Mouse (Mus musculus) 3T3-L1 (cell line): ENCODE results near the gene Hist1h2bc.

Experiments used
- DNase-seq: peaks from one replicate; pipeline ENCODE4 v3.0.0-alpha.2; 2015; ENCODE audit warnings: low read depth, low spot score

Hist1h2bc gene

DNA sequence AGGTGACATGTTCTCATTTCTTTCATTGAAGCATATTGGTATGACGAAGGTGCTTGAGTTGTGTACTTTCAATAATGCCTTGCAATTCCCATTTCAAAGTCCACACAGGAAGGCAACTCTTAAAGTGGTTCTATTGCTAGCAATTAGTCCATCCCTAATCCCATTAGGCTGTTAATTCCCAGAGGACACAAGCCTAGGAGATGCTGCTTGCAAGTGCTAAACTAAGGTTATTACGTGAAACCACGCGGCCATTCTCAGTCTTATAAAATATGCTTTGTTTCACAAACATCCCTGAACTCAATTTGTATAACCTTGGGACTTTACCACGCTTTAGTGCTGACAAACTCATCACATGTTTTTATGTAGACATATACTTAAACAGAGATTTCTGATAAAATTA, 53.1 kb downstream of the Hist1h2bc start:
- DNase-seq = no peak

DNA sequence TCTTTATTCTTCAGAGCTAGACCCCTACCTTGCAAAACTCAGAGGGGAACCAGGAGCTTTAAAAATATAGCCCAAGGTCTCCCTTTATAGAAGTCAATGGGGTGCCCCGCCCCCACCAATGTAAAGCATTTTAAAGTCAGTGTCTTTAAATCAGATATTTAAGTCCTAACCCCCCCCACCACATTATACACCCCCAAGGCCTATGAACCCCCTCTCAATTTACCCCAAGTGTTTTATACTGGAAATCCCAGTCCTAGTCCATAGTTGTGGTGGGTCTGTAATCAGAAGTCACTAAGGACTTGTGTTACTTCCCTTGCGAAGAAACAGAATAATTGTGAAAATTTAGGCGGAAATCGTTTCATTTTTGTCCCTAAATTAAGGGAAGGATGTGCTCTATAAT, 54.0 kb downstream of the Hist1h2bc start:
- DNase-seq = peak; percentile 46

DNA sequence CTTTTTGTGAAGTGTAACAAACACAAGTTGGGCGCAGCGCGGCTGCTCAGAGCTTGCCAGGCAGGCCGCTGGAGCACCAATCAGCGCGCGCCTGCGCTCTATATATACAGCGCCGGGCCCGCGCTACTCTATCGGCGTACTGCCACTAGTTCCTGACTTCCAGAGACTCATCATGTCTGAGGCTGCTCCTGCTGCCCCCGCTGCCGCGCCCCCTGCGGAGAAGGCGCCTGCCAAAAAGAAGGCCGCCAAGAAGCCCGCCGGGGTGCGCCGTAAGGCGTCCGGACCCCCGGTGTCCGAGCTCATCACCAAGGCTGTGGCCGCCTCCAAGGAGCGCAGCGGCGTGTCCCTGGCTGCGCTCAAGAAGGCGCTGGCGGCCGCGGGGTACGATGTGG, 54.7 kb downstream of the Hist1h2bc start, which contains the start of gene Hist1h1c:
Hist1h1c (plus strand) TSS at position 132 of the 392 bp plus-strand sequence.
- DNase-seq = peak; percentile 94

DNA sequence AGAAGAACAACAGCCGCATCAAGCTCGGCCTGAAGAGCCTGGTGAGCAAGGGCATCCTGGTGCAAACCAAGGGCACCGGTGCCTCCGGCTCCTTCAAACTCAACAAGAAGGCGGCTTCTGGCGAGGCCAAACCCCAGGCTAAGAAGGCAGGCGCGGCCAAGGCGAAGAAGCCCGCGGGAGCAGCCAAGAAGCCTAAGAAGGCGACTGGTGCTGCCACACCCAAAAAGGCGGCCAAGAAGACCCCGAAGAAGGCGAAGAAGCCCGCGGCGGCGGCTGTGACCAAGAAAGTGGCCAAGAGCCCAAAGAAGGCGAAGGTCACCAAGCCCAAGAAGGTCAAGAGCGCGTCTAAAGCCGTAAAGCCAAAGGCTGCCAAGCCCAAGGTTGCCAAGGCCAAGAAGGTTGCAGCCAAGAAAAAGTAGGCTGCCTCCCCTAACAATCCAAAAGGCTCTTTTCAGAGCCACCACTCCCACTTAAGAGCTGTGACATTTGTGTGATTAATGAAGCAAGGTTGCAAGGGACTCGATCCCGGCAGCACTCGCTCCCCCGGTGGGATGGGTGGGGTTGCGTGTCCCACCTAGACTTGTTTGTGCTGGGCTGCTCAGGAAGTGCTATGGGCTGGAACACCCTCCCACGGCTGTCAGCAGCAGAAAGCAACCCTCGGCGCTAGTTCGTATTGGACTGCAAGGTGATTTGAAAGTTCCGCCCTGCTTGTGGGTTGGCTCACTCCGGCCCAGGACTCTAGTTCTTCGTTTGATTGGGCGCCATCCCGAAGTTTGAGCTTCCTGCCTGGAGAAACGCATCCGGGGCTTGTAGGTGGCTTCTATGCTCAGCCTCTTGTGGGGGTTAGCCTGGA, 55.3 kb downstream of the Hist1h2bc start:
- peak; percentile 97 for DNase-seq

DNA sequence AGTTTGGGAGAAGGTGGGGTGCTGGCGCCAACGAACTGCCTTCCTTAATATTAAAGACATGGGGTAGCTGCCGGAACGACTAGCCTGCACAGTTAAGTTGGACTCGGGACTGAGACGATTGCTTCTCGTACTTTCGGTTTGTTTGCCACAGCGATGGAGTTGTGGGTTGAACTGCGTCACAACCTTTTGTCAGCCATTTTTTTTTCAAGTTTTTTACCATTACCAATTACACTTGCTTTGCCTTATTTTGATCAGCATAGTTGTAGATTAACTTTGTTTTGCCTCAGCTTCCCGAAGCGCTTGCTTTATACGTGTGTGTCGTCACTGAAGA, 55.9 kb downstream of the Hist1h2bc start:
- DNase-seq = no peak

DNA sequence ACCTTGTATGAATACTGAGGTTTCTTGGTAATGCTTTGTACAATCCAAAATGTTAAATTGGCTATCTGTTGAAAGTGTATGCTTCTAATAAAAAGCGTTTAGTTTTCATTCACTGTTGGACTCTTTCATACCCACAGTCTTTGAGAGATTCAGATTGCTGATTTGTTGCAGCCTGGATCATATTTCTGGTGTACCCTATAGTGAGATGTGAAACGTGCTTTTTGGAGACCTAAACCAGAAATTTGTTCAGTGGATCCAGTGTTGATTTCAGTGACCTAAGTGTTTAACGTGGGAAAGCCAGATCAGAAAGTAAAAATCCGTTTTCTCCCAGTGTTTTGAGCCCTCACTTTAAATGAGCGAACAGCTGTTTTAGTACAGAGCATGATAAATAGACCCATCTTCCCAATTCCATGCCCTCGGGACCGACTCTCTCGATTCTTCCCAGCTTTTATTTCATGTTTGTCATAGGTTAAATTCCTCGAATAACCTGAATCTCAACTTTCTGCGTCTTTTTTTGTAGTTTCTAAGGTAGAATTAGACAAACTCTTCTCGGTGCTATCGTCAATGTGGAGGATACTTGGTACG, 56.3 kb downstream of the Hist1h2bc start:
- peak; percentile 55 for DNase-seq

DNA sequence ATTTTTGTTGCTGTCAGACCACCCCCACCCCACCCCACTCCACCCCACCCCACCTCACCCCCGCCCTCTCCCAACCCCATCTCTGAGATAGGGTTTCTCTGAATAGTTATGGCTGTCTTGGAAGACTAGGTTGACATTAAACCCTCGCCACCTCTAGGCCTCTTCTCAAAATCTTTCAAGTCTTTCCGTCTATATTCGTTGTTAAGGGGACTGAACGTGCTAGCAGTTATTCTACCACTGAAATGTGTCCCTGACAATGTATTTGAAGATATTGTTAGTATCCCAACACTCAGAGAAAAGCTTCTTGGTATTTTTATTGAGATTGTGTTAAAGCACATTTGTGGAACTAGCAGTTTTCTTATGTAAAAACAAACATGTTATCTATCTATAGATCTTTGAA, 56.9 kb downstream of the Hist1h2bc start:
- peak; percentile 34 for DNase-seq

DNA sequence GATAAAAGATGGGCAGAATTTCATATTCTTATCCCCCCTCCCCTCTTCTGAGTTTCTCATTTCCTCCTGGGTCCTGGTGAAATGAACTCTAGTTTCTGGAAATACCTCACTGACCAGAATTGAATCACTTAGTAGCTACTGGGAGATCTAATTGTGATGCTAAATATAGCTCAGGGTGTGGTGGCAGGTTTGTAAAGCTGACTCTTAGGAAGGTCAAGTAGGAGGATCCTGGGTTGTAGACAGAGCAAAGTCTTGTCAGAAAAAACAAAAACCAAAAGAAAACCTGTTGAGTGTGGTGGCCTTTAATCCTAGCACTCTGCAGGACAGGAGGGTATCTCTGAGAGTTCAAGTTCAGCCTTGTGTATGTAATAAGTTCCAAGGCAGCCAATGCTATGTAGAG, 58.0 kb downstream of the Hist1h2bc start:
- DNase-seq = peak; percentile 42
